In genomic region chr9:96660510-96661244, GRCm38 (mm10) we compare ENCODE assay signal across 9 mouse cellular contexts. TPM values are rescaled to one million over a fixed set of nuclear protein-coding genes. Genes with fewer than 3 reads are reported as not detected.
A peak's percentile ranks its signal among the peaks of the same experiment; 100 is the strongest.
DNase-seq lines count a peak whose midpoint lies in the region; ATAC-seq lines count a peak whose summit lies in the region.
"Had no signal": no experiment of that assay in that cellular context is flagged by ENCODE, and none has a peak within 500 bp of the region (broad histone marks: within the 10 kb centered on the region; RNA-seq: fewer than 3 reads in every experiment).

No protein-coding gene starts in this region.

- ATAC-seq in embryonic facial prominence, embryonic 14.5 days (ENCODE audit: low read depth): peak; percentile 26; the same call in 1 of the 2 replicates
- peak; percentile 58; the same call in 1 of the 2 replicates for ATAC-seq in midbrain, embryonic 16.5 days
- ATAC-seq: Patski had no signal

- H3K9me3 ChIP-seq in embryonic facial prominence, embryonic 14.5 days (ENCODE audit: control insufficient read depth, low read length): no peaks in the 10 kb centered on the region
- no peaks in the 10 kb centered on the region for H3K9me3 ChIP-seq in midbrain, embryonic 16.5 days (replicated peaks; ENCODE audit: control insufficient read depth, low read length, poor library complexity, severe bottlenecking)

- no peaks in the 10 kb centered on the region for H3K36me3 ChIP-seq in embryonic facial prominence, embryonic 14.5 days (ENCODE audit: control insufficient read depth, insufficient read depth, low read length)
- H3K36me3 ChIP-seq in midbrain, embryonic 16.5 days (ENCODE audit: control insufficient read depth, insufficient read depth, low read length): no peaks in the 10 kb centered on the region

- DNase-seq in left cerebral cortex, postnatal 10 days (ENCODE audit: extremely low spot score in 1 of 2, low spot score in 2 of 2): peak; percentile 32 to 40
- DNase-seq in left cerebral cortex, adult 9 months (ENCODE audit: low spot score in 2 of 2): no peak
- DNase-seq in adrenal gland, postnatal 36 days: peak; percentile 24 to 38
- peak; percentile 36 for DNase-seq in embryonic facial prominence, embryonic 14.5 days (ENCODE audit: low spot score)
- no peak for DNase-seq in ovary, postnatal 36 days (ENCODE audit: low spot score)
- DNase-seq in lung, postnatal 36 days: no peak
- DNase-seq: cerebellum, adult 18-20 months had no signal

- intact Hi-C loops in left cerebral cortex, postnatal 10 days (cut with DNase I): no loop called here

- H3K9ac ChIP-seq in embryonic facial prominence, embryonic 14.5 days (ENCODE audit: low read depth, low read length): no peak overlapping the region
- no peak overlapping the region for H3K9ac ChIP-seq in midbrain, embryonic 16.5 days (ENCODE audit: low read depth, low read length)

- 53% methylated on average over 10 of the region's 10 CpGs for WGBS in embryonic facial prominence, embryonic 14.5 days
- 55% methylated on average over 10 of the region's 10 CpGs for WGBS in midbrain, embryonic 16.5 days

- H3K4me1 ChIP-seq in embryonic facial prominence, embryonic 14.5 days (ENCODE audit: control insufficient read depth, insufficient read depth, low read length): no peaks in the 10 kb centered on the region
- no peaks in the 10 kb centered on the region for H3K4me1 ChIP-seq in midbrain, embryonic 16.5 days (ENCODE audit: control insufficient read depth, insufficient read depth, low read length)

- H3K4me3 ChIP-seq in embryonic facial prominence, embryonic 14.5 days (ENCODE audit: low read depth, low read length): no peak overlapping the region
- no peak overlapping the region for H3K4me3 ChIP-seq in midbrain, embryonic 16.5 days (ENCODE audit: low read depth, low read length)

- no peaks in the 10 kb centered on the region for H3K27me3 ChIP-seq in embryonic facial prominence, embryonic 14.5 days (replicated peaks; ENCODE audit: control insufficient read depth, insufficient read depth, low read length)
- no peaks in the 10 kb centered on the region for H3K27me3 ChIP-seq in midbrain, embryonic 16.5 days (ENCODE audit: control insufficient read depth, insufficient read depth, low read depth, low read length)
- H3K27me3 ChIP-seq: Patski had no signal

- no peak overlapping the region for H3K27ac ChIP-seq in embryonic facial prominence, embryonic 14.5 days (replicated peaks; ENCODE audit: low read depth, low read length)
- H3K27ac ChIP-seq in midbrain, embryonic 16.5 days (ENCODE audit: low read length): no peak overlapping the region

- H3K4me2 ChIP-seq in embryonic facial prominence, embryonic 14.5 days (ENCODE audit: low read depth, low read length): no peak overlapping the region
- H3K4me2 ChIP-seq in midbrain, embryonic 16.5 days (ENCODE audit: low read length): no peak overlapping the region

RNA-seq across cellular contexts. Expression of gene Rasa2, which starts 29.3 kb away (rescaled TPM):
- total RNA-seq in left cerebral cortex, postnatal 10 days (2021): 10 to 100 TPM; 26.4 to 29.1 TPM
- 10 to 100 TPM; 13.8 to 15.8 TPM for total RNA-seq in adrenal gland, postnatal 36 days (2021)
- polyA plus RNA-seq in embryonic facial prominence, embryonic 14.5 days (2014; fragmentation: Nextera tagmentation; extraction: Ambion mirVana): 16.7 and 17.9 TPM in 2 replicates
- 18.2 and 19.2 TPM in 2 replicates for polyA plus RNA-seq in midbrain, embryonic 16.5 days (2015; fragmentation: Nextera tagmentation; extraction: Ambion mirVana)

Comparison
In these comparisons a context has a peak if more than half of its experiments do, and no peak if none do; other contexts are left out.
1. DNase-seq: peak in left cerebral cortex, postnatal 10 days (2 of 2), adrenal gland, postnatal 36 days (2 of 2) and embryonic facial prominence, embryonic 14.5 days (single experiment); none in left cerebral cortex, adult 9 months (0 of 2), ovary, postnatal 36 days (single experiment) and lung, postnatal 36 days (single experiment).